Mouse (Mus musculus) cerebellum, postnatal 25 days (tissue): ENCODE results near the gene Tcl1b5.
A peak's percentile ranks its signal among the peaks of the same experiment; 100 is the strongest.
"Not testable (repeated sequence)": the region's sequence is repeated elsewhere in the genome, so short reads cannot be mapped to it uniquely, and the experiment has no call there.

ENCODE experiments used
- DNase-seq, 2 experiments: peaks; one replicate each; pipeline ENCODE4 v3.0.0; 2021; ENCODE audit warnings: mixed read lengths in 2 of 2

Tcl1b5 gene

GRCm38 (mm10) chr12:105176044-105176443 lies at the start of gene Tcl1b5:
TSS of gene Tcl1b5 (plus strand) at chr12:105176344.
- not testable (repeated sequence) for DNase-seq

GRCm38 (mm10) chr12:105126516-105126915 lies 49.6 kb upstream of the Tcl1b5 start:
- DNase-seq, result no peak

GRCm38 (mm10) chr12:105127607-105128006 lies 48.5 kb upstream of the Tcl1b5 start:
- no peak for DNase-seq

- DNase-seq, result not testable (repeated sequence)
Observed at GRCm38 (mm10) chr12:105129494-105130205, 46.5 kb upstream of the Tcl1b5 start.

GRCm38 (mm10) chr12:105134167-105134566 lies 42.0 kb upstream of the Tcl1b5 start:
- not testable (repeated sequence) for DNase-seq

- not testable (repeated sequence) for DNase-seq
Observed at GRCm38 (mm10) chr12:105134826-105135225, 41.3 kb upstream of the Tcl1b5 start.

GRCm38 (mm10) chr12:105137729-105138128 lies 38.4 kb upstream of the Tcl1b5 start:
- DNase-seq, result not testable (repeated sequence)

- no peak for DNase-seq
Observed at GRCm38 (mm10) chr12:105143096-105143495, 33.0 kb upstream of the Tcl1b5 start.

- not testable (repeated sequence) for DNase-seq
Observed at GRCm38 (mm10) chr12:105144928-105145327, 31.2 kb upstream of the Tcl1b5 start.

- no peak for DNase-seq
Observed at GRCm38 (mm10) chr12:105145714-105146113, 30.4 kb upstream of the Tcl1b5 start, which contains the start of gene Tcl1b2. TSS of gene Tcl1b2 (plus strand) at chr12:105146014.

- DNase-seq, result not testable (repeated sequence)
Observed at GRCm38 (mm10) chr12:105155286-105155685, 20.9 kb upstream of the Tcl1b5 start.

- DNase-seq, result no peak
Observed at GRCm38 (mm10) chr12:105158842-105159241, 17.3 kb upstream of the Tcl1b5 start.

- DNase-seq, result no peak
Observed at GRCm38 (mm10) chr12:105159390-105159789, 16.8 kb upstream of the Tcl1b5 start, which contains the start of gene Tcl1b1. TSS of gene Tcl1b1 (plus strand) at chr12:105159690.

GRCm38 (mm10) chr12:105166734-105167133 lies 9.4 kb upstream of the Tcl1b5 start:
- no peak for DNase-seq

- DNase-seq, result no peak
Observed at GRCm38 (mm10) chr12:105173366-105173765, 2.8 kb upstream of the Tcl1b5 start.

- peak; percentile 63 to 72 for DNase-seq
Observed at GRCm38 (mm10) chr12:105174318-105174717, 1.8 kb upstream of the Tcl1b5 start.

GRCm38 (mm10) chr12:105181040-105181644 lies 5.0 kb downstream of the Tcl1b5 start:
- DNase-seq, result not testable (repeated sequence)

GRCm38 (mm10) chr12:105188980-105189379 lies 12.8 kb downstream of the Tcl1b5 start:
- peak; percentile 12 to 46 for DNase-seq

GRCm38 (mm10) chr12:105190743-105191142 lies 14.6 kb downstream of the Tcl1b5 start, which contains the start of gene Tcl1b3:
TSS of gene Tcl1b3 (plus strand) at chr12:105191043.
- DNase-seq, result not testable (repeated sequence)

- not testable (repeated sequence) for DNase-seq
Observed at GRCm38 (mm10) chr12:105199684-105200497, 23.7 kb downstream of the Tcl1b5 start.

GRCm38 (mm10) chr12:105201657-105202056 lies 25.5 kb downstream of the Tcl1b5 start, which contains the start of gene Tcl1b4:
TSS of gene Tcl1b4 (plus strand) at chr12:105201957.
- not testable (repeated sequence) for DNase-seq

- no peak for DNase-seq
Observed at GRCm38 (mm10) chr12:105207071-105207470, 30.9 kb downstream of the Tcl1b5 start.

GRCm38 (mm10) chr12:105208441-105208840 lies 32.3 kb downstream of the Tcl1b5 start:
- no peak for DNase-seq
